Mouse (Mus musculus) kidney, postnatal 14 days (tissue): ENCODE measurements around the gene Scel.
"Not testable (repeated sequence)": the region's sequence is repeated elsewhere in the genome, so short reads cannot be mapped to it uniquely, and the experiment has no call there.

Source experiments
- DNase-seq: peaks from one replicate; pipeline ENCODE4 v3.0.0; 2022; ENCODE audit warnings: mixed read lengths

Scel gene

GRCm38 (mm10) chr14:103512802-103513472 lies at the start of gene Scel:
Gene Scel, plus strand, starts transcription at chr14:103513342.
- peak; percentile 63 for DNase-seq

DNA sequence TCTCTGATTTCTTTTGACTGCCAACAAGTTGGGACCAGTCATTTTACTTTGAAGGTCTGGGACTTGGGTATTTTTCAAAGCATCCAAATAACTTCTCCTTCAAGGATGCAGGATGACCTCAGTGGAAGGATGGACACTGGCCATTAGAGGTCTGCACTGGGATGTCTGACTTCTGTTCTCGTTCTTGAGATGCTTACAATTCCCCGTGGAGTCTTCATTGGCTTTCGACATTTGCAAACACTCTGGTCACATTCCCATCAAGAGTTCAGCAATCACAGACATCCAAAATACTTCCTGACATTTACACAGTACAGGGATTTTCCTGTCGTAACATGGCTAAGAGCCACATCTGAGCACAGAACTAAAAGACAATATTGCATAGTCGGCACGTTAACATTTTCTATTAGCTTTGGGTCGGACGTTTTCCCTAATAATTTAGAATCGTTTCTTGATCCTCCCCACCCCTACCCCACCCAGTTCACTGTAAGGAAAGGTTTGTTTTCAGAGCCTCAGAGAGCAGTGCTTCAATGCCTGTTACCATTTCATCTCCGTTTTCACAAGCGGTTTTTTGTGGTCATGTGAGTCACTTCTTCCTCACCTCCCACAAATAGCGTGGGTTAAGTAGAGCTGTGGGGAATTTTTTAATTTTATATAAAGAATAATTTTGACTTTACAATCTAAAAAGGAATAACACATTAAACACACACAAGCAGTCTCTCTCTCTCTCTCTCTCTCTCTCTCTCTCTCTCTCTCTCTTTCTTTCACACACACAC lies 44.3 kb upstream of the Scel start:
- no peak for DNase-seq

GRCm38 (mm10) chr14:103469464-103470015 lies 43.6 kb upstream of the Scel start:
- peak; percentile 67 for DNase-seq

DNA sequence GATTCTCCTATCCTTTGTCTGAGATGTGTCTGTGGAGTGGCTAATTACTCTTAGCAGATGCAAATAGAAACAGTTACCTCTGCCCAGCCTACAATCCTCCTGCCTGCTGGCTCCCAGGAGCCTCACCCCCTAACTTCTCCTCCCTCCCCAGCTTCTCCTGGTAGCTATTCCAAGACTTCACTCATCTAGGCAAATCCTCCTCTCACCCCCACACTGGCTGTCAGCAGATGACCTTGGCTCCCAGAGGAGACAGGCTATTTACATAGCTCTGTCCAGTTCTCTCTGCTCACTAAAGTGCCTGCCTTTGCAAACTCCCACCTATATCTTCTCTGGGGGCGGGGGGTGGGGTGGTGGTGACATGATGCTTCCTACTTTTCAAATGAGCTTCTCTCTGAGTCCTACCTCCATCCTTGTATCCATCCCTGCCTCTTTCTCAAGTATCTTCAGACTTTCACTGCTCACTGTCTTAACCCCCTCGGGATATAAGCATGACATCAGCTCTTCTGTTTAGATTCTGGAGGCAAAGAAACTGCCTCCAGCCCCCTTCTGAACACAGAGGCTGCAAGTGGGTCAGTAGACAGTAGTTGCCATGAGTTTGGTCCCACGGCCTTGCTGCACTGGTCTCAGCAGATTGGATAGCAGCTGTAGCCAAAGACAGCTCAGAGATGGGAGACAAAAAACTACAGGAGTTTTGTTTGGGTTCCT lies 41.9 kb upstream of the Scel start:
- DNase-seq, result no peak

DNA sequence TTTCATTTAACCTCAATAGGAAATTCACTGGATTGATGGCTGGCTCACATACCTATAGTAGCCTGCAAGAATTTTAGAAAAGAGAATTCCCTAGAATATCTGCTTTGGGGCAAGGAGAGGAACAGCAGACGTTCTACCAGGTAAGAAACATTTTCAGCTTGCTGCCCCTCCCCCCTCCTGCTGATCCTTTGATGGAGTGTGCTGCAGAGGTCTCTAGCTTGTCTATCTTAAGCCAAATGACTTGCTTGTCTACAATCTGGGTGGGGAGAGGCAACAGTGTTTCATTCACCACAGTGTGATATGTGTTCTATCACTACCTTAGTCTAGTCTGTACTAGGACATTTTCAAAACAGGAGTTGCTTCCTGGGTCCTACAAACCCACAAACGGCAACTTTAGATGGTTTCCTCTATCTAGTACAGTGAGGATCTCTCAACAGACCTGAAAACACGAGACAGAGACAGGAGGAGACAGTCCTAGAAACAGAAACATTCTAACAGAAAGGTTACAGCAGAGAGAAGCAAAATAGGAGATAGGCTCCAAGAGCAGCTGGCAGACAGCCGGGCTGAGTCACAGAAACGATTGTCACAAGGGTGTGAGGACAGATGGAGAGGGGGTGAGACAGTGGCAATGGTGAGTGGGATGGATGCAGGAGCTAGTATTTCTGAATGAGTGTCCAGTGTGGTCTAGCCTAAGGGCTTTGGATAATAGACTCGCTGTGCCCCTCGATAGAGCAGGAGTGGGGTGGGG lies 41.2 kb upstream of the Scel start:
- no peak for DNase-seq

- DNase-seq, result no peak
Measured at GRCm38 (mm10) chr14:103472554-103472905, 40.6 kb upstream of the Scel start.

DNA sequence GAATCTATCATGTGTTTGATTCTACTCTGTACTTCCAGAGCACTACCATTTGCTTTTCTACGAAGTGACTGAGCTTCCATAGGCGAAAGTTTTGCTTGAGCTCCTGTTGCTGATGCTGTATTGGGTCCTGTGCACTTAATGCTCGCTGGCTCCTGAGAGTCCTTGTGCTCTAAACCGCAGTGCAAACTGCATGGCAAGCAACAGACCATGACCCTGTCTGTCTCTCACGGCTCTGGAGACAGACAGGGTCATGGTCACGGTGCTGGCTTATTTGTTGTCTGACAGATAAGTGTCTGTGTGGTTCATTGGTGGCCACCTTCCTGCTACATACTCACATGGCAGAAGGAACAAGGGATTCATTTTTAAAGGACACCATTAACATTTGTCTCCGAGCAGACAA lies 37.8 kb upstream of the Scel start:
- DNase-seq, result no peak

- DNase-seq, result not testable (repeated sequence)
Measured at GRCm38 (mm10) chr14:103476232-103476631, 36.9 kb upstream of the Scel start.

DNA sequence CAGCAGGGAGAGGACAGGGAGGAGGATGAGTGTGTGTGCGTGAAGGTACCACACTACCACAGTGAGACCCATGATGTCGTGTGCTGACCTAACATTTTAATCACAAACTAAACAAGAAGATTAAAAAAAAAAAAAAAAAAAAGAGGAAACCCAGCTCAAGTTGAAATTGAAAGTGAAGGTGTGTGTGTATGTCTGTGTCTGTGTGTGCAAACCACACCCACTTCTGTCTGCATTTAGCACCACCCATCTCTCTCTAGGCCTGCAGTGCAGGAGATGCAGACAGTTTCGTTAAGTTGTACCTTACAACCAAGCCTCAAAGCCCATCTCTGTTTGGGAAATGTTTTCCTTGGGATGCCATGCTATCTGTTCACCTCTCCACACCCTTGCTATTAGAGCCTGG lies 35.9 kb upstream of the Scel start:
- no peak for DNase-seq

DNA sequence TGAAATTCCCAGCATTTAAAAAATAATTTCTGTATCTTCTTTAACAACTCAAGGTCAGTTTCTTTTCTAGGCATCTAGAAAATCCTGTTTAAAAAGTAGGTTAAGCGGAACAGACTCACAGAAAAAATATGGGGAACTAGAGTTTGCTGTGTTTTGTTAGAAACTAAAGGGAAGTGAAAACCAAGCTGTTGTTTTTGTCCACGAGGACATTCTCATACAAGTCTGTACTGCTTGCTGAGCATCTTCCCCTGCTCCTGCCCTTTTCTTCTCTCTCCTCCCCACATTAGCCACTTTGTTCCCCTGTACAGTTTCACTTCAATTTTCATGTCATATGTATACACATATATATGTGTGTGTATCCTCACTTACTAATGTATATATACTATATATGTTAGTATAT lies 35.2 kb upstream of the Scel start:
- no peak for DNase-seq

GRCm38 (mm10) chr14:103479446-103479845 lies 33.7 kb upstream of the Scel start:
- DNase-seq, result peak; percentile 12

DNA sequence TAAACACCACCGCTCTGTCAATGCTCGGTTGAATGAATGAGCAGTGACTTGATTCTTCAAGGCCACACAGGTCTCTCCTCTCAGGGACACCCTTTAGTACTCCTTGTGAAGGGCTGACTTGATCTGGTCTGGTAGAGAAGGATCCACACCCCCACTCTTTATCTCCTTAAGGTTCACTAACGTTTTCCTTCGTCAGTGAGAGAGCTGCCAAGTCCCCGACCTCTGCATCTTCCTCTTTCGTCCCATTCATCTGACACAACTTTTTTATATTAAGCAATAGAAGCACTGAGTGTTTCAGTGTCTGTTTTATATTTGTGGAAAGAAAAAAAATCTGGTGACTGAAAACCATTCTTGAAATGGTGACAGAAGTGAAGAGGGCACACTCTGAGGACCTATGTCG lies 31.6 kb upstream of the Scel start:
- no peak for DNase-seq

DNA sequence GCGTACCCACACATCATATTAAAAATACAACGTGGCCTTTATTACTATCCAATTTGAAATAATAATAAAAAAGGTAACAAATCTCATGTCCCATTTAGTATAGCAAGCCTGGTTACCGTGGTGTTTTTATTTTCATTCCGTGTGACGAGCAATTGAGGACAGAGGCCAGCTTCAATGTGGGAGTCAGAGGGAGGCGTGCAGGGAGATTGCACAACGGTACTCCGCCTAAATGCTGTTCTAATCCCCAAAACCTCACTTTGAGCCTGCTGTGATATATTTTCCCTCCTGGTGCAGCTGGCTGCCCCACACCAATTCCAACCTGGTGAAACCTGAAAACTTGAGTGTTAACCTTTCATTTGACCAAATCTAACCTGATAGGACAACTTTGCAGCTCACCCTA lies 27.5 kb upstream of the Scel start:
- no peak for DNase-seq

- DNase-seq, result no peak
Measured at GRCm38 (mm10) chr14:103486974-103487373, 26.2 kb upstream of the Scel start.

GRCm38 (mm10) chr14:103488659-103489058 lies 24.5 kb upstream of the Scel start:
- no peak for DNase-seq

DNA sequence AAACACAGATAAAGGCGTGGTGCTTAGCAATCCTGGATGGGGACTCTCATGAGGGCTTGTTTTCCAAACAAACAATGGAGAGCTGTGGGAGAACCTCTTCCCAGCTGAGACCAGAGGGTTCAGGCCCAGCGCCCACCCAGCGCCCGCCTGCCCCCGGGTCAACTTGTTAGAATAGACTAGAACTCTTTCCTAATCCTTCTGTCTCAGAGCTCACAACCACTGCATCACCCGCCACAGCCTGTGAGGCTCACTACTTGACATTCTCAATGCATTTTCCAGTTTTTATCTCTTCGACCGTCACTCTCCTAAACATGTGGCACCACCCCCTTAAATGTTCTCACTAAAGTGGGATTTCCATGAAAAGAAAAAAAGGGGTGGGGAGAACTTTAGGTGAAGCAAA lies 14.9 kb upstream of the Scel start:
- DNase-seq, result no peak

DNA sequence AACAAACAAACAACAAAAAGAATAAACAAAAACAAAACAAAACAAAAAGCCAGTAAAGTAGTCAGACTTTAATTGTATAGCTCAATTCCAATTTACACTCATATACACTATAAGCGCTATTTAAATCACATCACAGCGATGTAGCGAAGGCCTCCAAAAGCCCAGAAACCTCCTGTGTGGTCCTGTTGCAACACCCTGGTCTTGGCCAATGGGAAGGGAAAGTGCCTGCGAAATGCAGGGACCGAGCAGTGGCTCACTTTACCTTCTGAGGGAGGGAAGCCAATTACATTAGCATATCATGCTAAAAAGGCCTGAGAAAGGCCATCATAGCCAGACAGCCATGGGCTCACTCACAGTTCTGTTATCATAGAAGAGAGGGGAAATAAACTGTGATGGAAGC lies 14.5 kb upstream of the Scel start:
- DNase-seq, result no peak

DNA sequence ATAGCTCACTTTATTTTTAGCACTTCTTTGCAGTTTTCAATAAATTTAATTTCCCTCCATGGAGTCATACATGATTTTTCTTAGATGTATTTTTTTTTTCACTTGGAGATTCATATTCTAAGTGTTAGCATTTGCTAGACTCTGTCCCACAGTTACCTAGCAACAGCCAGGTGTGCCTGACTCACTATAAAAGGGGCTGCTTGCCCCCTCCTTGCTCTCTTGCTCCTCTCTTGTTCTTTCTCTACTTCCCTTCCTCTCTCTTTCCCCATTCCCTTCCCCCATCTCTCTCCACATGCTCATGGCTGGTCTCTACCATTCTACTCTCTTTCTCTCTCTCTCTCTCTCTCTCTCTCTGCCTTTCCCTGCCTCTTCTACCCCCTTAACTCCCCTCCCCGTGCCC lies 14.1 kb upstream of the Scel start:
- no peak for DNase-seq

GRCm38 (mm10) chr14:103500309-103500708 lies 12.8 kb upstream of the Scel start:
- DNase-seq, result peak; percentile 7

DNA sequence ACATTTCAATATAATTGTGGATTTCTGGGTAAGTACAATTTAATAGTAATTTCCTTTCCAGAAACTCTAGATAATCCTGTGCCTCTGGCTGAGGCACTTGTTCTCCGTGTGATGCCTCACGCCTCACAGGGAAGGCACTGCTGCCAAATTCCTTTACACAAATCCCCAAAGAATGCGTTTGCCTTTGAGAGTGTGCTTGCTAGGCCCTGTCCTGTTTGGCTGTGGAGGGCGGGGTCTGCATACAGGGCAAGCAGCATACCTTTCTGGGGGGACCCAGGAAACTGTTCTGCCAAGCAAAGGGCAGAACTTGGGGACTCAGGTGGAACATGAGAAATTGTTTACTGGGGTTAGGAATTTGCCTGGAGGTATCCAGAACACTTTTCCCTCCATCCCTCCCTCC lies 12.2 kb upstream of the Scel start:
- peak; percentile 32 for DNase-seq

DNA sequence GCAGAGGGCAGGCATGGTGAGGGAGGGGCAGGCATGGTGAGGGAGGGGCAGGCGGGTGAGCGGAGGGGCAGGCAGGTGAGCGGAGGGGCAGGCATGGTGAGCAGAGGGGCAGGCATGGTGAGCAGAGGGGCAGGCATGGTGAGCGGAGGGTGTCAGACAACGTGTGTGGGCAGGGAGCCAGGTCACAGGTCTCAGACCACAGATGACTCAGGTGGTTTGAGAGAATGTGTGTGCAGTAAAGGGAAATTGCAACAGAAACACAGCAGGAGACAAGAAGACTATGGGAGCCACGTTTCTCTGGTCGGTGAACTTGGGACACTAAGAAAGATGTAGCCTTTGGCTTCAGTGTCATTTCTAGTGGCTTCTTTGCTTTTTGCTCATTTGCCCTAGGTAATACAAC lies 8.6 kb upstream of the Scel start:
- no peak for DNase-seq

GRCm38 (mm10) chr14:103509544-103509943 lies 3.6 kb upstream of the Scel start:
- no peak for DNase-seq

GRCm38 (mm10) chr14:103513473-103513811 lies 300 bp downstream of the Scel start:
- DNase-seq, result no peak
